Mouse (Mus musculus) thymus, adult 2 months (tissue): Measurements from ENCODE around the gene Hoxb9.

Experiments used
- CTCF ChIP-seq: fragments of 200-500 bp; IDR thresholded peaks from 2 replicates; pipeline ENCODE4 v1.5.1; 2012; ENCODE audit warnings: mild to moderate bottlenecking, control low read depth, low read length, moderate library complexity, borderline replicate concordance; ENCODE audit not compliant: control insufficient read depth, poor library complexity, insufficient read depth; ENCODE audit errors: extremely low read depth
- POLR2A ChIP-seq: fragments of 200-500 bp; IDR thresholded peaks from 2 replicates; pipeline ENCODE4 v1.6.1; 2012; ENCODE audit warnings: mild to moderate bottlenecking, low read length, control low read depth, moderate library complexity; ENCODE audit not compliant: control insufficient read depth, poor library complexity, insufficient read depth; ENCODE audit errors: extremely low read depth

DNA sequence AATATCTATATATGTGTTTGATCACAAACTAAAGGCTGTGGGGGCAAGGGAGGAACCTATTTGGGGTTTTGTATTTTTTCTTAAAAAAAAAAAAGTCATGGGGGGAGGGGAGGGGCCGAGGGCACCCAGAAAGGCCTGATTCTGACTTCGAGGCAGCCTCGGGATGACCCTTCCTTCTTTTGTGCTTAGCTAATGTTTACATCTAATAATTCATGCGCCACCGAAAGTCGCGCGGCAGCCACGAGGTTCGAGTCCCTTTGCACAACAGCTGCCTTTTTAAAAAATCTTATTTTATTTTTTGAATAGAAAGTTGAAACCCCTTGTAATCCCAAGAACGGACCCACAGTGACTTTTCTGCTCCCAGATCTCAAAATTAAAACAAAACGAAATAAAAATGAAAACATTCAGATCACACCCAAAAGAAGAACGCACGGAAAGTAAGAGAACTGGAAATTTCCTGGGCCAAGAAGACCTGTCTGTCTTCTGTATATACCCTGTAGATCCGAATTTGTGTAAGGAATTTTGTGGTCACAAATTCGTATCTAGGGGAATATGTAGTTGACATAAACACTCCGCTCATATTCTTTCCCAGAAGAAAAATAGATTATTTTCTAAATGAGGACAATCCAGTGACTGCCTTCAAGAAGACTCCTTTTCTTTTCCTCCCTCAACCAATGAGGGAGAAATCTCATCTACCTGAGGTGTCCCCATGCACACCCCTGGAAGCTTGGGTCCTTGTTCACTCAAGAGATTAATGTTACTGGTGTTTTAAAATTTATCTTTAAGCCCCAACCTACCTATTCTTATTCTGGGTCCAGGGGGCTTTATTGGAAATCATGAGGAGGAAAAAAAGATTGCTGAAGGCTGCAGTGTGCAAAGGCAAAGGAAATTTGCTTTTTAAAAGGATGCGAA is 45.7 kb downstream of the Hoxb9 start:
- TF ChIP-seq CTCF (no peak), POLR2A (no peak)
